Mouse (Mus musculus): Measurements from ENCODE around the gene Fndc5.
A peak's percentile ranks its signal among the peaks of the same experiment; 100 is the strongest.

The Fndc5 gene

GRCm38 (mm10) chr4:129149321-129149720, 12.5 kb downstream of the Fndc5 start:
- no peak for DNase-seq

- no peak for DNase-seq
Measured at GRCm38 (mm10) chr4:129151276-129151811, 14.5 kb downstream of the Fndc5 start.

- no peak for DNase-seq
Measured at GRCm38 (mm10) chr4:129157541-129157940, 20.7 kb downstream of the Fndc5 start.

- DNase-seq: no peak
Measured at GRCm38 (mm10) chr4:129158549-129158948, 21.8 kb downstream of the Fndc5 start.

- DNase-seq: no peak
Measured at GRCm38 (mm10) chr4:129161076-129161475, 24.3 kb downstream of the Fndc5 start.

GRCm38 (mm10) chr4:129161581-129162255, 24.9 kb downstream of the Fndc5 start:
- no peak for DNase-seq

- no peak for DNase-seq
Measured at GRCm38 (mm10) chr4:129172529-129172928, 35.7 kb downstream of the Fndc5 start.

- peak; percentile 8 for DNase-seq
Measured at GRCm38 (mm10) chr4:129179560-129179959, 42.8 kb downstream of the Fndc5 start.

- no peak for DNase-seq
Measured at GRCm38 (mm10) chr4:129188041-129188659, 51.4 kb downstream of the Fndc5 start.

GRCm38 (mm10) chr4:129188803-129189541, 52.2 kb downstream of the Fndc5 start:
- peak; percentile 82 for DNase-seq

- DNase-seq: peak; percentile 100
Measured at GRCm38 (mm10) chr4:129189542-129190519, 53.0 kb downstream of the Fndc5 start, which contains the start of the genes S100pbp and Yars. Gene S100pbp (minus strand): TSS chr4:129189727. Gene Yars (plus strand): TSS chr4:129189760.

- DNase-seq: no peak
Measured at GRCm38 (mm10) chr4:129190538-129190937, 53.7 kb downstream of the Fndc5 start.

GRCm38 (mm10) chr4:129191691-129192090, 54.9 kb downstream of the Fndc5 start:
- DNase-seq: no peak

Data from retina, postnatal 1 day (tissue).